Mouse (Mus musculus) cortical plate, adult 2 months (tissue): ENCODE results near the gene Epha6.

Experiments
- CTCF ChIP-seq: fragments of 200-500 bp; IDR thresholded peaks from 2 replicates; pipeline ENCODE4 v1.5.1; 2011; ENCODE audit warnings: mild to moderate bottlenecking, control low read depth, low read length; ENCODE audit not compliant: insufficient read depth; ENCODE audit errors: extremely low read depth
- POLR2A ChIP-seq: fragments of 200-500 bp; IDR thresholded peaks from 2 replicates; pipeline ENCODE4 v1.6.1; 2011; ENCODE audit warnings: mild to moderate bottlenecking, low read length, control low read depth; ENCODE audit not compliant: insufficient read depth; ENCODE audit errors: extremely low read depth

DNA sequence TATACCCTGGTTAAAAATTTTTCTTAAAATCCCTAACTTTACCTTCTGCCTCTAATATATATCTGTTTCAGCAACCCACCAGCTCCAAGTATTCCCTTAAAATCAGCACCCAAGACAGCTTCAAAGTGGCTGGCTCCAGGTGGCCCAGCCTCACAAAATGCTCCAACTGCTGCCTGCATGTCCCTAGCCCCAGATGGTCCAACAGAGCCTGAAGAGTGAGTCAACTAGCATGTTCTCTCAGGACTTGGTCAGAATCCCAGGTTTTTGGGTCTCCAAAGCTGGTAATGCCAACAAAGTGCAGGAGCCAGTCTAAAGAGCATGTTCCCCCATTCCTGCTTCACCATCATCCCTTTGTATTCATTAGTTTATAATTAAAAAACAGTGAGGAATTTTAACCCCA is 129.6 kb downstream of the Epha6 start:
- TF ChIP-seq CTCF (no peak), POLR2A (no peak)
